Mouse (Mus musculus) WW6 (cell line): ENCODE results near the gene Arhgap20.

ENCODE experiments used
- DNase-seq: peaks from one replicate; pipeline ENCODE4 v3.0.0-alpha.2; 2013; ENCODE audit warnings: low read depth, low spot score

The Arhgap20 gene

GRCm38 (mm10) chr9:51764921-51765416 is at the start of gene Arhgap20:
Gene Arhgap20 (plus strand): TSS chr9:51765337.
- DNase-seq = no peak

DNA sequence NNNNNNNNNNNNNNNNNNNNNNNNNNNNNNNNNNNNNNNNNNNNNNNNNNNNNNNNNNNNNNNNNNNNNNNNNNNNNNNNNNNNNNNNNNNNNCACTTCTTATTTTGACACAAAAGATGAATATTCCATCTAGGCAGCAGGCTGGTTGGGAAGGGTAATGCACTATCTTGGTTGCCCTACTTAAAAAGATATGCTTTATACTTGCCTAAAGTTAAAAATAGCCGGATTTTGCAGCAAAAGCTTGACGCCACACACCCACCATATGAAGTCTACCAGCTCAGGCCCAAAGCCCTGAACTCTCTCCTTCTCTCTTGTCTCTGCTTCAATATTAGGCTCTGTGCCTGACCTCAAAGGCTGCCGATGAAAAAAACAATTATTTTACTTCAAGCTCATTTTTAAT is 46.3 kb upstream of the Arhgap20 start:
- DNase-seq = no peak

DNA sequence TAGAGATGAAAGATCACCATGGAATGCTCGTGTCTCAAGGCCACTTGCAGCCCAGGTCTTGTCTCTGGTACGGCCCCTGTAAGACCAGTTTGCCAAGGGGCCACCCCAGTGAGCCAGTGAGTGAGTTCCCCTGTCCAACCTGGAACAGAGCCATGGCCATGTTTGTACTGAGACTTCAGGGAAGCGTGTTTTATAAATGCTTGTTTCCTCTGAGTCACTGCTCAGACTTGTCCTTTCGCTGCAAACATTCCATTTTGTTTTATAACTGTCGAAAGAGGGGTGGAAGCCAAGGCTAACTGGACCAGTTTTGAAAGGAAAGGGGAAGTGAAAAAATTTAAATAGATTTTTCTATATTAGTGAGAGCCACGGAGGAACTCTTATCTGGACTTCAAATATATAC is 37.2 kb upstream of the Arhgap20 start:
- no peak for DNase-seq

- DNase-seq = no peak
Measured at GRCm38 (mm10) chr9:51735180-51736034, 29.7 kb upstream of the Arhgap20 start.

- DNase-seq = no peak
Measured at GRCm38 (mm10) chr9:51736750-51737368, 28.3 kb upstream of the Arhgap20 start.

- no peak for DNase-seq
Measured at GRCm38 (mm10) chr9:51738349-51738748, 26.8 kb upstream of the Arhgap20 start.

DNA sequence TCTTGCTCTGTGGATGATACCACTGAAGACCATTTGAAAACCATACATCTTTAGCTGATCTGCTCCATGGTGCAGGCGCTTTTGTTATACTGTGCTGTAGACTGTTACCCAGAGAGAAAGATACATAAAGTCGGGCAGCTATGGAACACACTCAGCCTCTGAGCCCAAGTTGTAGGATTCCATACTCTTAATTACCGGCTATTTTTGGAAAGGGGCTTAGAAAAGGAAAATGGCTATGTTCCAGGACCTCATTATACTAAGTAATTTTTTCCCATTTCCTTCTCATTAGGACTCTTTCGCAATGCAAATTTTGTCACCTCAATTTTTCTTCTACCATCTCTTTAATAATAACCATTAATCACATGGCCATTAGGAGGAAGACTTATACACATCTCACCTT is 25.3 kb upstream of the Arhgap20 start:
- DNase-seq = no peak

DNA sequence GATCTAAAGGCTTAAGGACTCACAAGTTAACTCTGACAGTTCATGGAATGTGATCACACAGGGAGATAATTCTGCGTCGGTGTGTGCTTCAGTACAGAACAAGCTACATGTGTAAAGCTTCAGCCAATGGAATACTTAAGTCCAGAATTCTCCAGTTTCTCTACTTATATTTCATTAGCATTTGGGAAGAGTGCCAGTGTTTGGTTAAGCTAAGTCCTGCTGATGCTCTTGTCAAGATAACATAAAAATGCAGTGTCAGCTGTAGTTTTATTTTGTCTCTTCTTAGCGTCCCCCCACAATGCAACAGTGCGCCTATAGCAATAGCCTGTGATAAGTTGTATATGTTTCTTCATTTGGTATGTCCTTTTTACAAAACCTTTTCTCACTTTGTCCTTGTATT is 15.0 kb upstream of the Arhgap20 start:
- DNase-seq = no peak

GRCm38 (mm10) chr9:51761003-51761402 is 4.1 kb upstream of the Arhgap20 start:
- DNase-seq = no peak

DNA sequence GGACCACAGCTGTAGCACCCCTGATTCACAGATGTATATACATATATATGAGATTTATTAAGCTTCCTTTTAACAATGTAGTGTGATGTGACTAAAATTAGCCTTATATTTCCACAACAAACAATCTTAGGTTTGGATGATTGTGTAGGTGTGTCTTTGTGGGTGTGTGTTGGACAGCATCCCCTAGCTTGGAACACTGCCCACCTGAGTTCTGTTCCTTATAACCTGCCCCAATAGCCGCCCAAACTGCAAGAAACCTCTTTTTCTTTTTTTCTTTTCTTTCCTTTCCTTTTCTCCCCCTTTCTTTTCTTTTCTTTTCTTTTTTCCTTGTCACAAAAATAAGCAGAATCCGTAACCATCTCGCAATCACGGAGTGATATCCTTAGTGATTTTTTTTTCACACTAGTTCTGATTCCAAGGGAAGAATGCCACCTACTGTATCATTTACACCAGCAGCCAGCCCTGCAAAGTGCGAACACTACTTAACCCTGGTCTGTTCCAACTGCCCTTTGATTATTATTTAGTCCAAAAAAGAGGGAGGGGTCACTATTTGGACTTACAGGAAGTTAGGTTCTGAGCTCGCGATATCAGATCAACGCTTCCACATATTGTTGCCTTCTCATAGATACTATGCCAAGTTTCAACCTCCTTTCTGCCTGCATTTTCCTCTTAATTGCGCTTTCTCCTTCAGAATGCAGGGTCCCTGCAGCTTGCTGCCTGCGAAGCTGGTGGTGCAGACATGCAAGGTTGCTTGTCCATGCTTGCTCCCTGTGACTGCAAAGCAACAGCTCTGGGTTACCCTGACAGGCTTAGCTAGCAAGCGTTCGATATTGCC is 879 bp upstream of the Arhgap20 start:
- no peak for DNase-seq

- DNase-seq = no peak
Measured at GRCm38 (mm10) chr9:51765417-51766174, 459 bp downstream of the Arhgap20 start.

DNA sequence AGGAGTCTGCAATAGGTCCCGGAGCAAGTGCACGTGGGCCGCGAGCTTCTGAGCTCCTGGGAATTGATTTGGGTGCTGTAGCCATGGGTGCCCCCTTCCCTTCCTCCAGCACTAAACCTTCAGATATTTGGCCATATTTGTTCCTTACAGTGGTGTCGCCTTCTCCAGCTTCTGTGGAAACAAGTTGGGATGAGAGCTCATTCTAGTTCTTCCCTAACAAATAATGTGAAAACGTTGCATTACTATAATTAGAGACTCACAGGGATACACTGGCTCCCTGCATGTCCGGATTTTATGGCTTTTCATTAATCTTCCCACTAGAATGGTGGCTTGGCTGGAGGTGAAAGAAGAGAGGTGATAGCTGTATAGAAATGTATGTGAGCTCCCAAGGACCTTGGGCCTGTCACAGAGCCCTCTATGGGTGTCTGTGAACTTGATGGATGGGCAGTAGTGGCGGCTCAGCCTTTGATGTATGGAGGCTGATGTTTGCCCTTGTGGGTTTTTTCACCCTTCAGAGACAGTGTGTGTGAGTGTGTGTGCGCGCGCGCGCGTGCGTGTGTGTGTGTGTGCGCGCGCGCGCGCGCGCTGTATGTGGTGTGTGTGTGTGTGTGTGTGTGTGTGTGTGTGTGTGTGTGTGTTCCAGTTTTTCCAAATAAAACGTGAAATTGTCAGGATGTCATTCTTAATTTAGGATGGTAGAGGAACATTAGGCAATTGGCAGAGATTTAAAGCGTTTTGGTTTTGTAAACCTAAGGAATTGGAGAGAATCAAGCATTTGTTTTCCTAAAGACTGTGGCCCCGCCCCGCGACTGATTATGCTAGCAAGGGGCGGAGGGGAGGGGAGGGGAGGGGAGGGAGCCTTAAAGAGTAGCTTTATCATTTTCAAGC is 1.3 kb downstream of the Arhgap20 start:
- no peak for DNase-seq

- no peak for DNase-seq
Measured at GRCm38 (mm10) chr9:51774201-51774600, 9.1 kb downstream of the Arhgap20 start.

DNA sequence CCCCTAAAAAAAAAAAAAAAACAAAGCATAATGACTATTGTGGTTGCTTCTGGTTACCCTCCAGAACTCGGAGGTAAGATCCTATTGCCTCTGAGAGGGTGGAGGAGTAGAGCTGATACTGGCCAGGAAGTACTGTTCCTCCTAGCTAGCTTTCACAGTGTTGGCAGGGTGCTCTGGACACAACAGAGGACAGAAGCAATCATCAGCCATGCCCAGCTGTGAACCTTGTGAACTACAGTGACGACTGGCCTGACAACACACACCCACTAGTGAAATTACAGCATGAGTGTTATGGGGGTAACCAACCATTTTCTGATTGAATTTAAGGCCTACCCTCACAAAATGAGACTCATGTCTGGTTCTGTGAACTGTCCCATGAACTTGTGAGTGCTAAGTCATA is 11.3 kb downstream of the Arhgap20 start:
- no peak for DNase-seq

- no peak for DNase-seq
Measured at GRCm38 (mm10) chr9:51777180-51777579, 12.0 kb downstream of the Arhgap20 start.

DNA sequence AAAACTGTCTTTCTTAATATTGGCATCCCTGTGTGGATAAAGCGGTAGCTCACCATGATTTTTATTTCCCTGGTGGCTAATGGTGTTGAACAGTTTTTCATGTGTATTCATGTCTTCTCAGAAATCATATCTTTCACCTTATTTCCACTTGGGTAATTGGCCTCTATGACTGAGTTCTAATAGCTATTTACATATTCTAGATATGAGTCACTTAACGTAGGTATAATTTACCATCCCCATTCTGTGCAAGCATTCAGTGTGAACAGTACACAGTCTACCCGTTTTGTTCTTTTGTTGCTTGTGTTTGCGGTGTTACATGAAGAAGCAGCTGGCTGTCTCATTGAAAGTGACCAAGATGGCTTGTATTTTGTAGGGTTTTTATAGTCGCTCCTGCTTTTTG is 14.1 kb downstream of the Arhgap20 start:
- no peak for DNase-seq

DNA sequence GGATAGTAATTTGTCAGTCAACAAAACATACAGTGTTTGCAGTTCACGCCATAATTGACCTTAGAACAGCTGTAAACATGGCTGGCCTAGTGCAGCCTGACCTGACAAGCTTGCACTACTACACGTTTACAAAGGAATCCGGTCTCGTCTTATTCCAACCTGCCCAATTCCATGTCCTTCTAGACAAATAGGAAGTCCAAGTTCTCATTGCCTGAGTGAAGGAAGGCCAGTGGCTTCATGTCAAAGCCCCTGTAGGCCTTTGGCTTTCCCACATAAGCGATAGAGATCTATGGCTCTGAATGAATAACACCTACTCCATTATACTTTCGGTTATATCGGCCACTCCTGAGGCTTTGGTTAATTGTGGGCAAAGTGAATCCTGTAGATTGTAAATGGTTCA is 16.0 kb downstream of the Arhgap20 start:
- no peak for DNase-seq

- DNase-seq = no peak
Measured at GRCm38 (mm10) chr9:51787380-51787779, 22.2 kb downstream of the Arhgap20 start.

- no peak for DNase-seq
Measured at GRCm38 (mm10) chr9:51788466-51788865, 23.3 kb downstream of the Arhgap20 start.

DNA sequence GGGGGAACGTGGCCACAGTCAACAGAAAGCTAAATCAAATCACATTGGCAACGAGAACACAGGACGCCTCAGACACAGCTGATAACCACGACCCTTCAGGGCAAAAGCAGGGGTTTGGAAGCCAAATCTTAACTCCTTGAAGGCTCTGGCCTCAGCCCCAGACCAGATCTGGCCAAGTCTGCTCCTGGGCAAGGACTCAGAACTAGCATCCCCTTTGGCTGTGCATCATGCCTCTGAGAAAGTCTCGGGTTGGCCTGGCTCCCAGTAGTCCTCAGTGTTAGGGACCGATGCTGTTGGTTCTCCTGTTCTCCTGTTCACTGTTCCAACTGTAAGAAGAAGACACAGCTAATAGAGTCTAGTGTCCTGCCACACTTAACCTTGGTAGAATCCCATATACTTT is 30.1 kb downstream of the Arhgap20 start:
- no peak for DNase-seq
